Mouse (Mus musculus) adrenal gland, postnatal 36 days (tissue): Measurements from ENCODE around the gene Bcs1l. TPM values are rescaled to one million over a fixed set of nuclear protein-coding genes. Genes with fewer than 3 reads are reported as not detected.

Experiments used
- DNase-seq, 2 experiments: peaks; one replicate each; pipeline ENCODE4 v3.0.0; 2021; ENCODE audit warnings: mixed read lengths in 1 of 2
- long read RNA-seq, 2 experiments: library from polyadenylated mRNA; stranded (forward); transcript quantifications; one replicate each; pipeline ENCODE4 v2.0.0; 2021; ENCODE audit warnings: borderline sequencing depth in 2 of 2
- total RNA-seq, 2 experiments: library from RNA; stranded (reverse); gene quantifications; 2 replicates each; pipeline ENCODE4 v1.2.3; 2021

Gene Bcs1l
- 10 to 100 TPM; 29.2 to 29.3 TPM for total RNA-seq
- long read RNA-seq, experiment 1, transcript Bcs1l-203 (8 exons, 1,488 nt), result major isoform, 17 of 34 reads
- long read RNA-seq, experiment 1, partial matches to known transcripts, result 10 of 34 reads
- long read RNA-seq, experiment 1, other reads (novel, unspliced or antisense), result 3 of 34 reads
- long read RNA-seq, experiment 2, transcript Bcs1l-203 (8 exons, 1,488 nt), result major isoform, 9 of 17 reads
- long read RNA-seq, experiment 2, partial matches to known transcripts, result 2 of 17 reads
- long read RNA-seq, experiment 2, other reads (novel, unspliced or antisense), result 3 of 17 reads

DNA sequence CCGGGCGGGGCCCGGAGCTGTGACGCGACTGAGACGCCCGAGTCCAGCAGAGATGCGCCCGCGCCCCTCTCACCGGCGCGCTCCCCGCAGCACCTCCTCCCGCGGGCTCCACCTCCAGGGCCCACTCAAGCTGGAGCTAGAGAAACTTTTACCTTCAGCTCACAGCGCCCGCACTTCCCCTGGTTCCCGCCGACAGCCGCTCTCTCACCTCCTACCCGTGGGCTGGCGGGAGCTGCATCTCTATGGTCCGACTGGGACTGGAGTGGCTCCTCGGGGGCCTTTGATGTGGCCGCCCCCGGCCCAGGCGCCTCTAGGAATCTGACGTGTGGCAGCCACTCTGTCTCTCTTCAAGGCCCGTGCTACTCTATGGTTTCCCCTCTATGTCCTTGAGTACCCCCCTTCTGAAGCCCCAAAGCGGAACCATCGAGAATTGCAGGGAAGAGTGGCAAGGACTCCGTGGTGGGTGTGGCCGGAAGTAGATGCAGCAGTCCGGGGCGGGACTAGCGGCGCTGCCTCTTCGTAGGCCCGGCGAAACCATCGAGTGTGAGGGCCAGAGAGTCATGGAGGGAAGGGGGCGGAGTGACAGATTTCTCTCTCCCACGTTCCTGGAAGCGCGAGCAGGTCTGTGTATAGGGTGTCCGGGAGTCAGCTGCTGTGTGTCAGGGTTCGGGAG is at the start of gene Bcs1l, which contains the start of gene Zfp142:
Bcs1l (plus strand) TSS at position 517 of the 673 bp plus-strand sequence.
Zfp142 (minus strand) TSS at position 474 of the 673 bp plus-strand sequence.
- DNase-seq, result peak; percentile 99

DNA sequence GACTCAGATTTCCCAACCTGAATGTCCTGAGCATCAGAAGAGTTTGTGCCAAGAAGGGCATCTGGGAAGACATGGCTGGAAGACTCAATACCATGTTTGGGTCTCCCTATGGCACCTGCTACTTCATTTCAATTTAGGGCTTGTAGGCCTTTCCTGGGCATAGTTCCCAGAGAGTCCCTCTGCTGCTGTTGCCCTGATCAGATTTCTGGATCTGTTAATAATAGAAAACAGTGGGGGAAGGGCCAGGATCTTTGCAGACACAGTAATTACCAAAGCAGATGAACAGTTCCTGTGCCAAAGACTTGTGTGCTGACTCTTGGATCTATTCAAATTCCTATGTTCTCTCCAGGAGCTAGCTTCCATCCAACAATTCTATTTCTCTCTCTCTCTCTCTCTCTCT is 49.4 kb upstream of the Bcs1l start:
- DNase-seq, result no peak

DNA sequence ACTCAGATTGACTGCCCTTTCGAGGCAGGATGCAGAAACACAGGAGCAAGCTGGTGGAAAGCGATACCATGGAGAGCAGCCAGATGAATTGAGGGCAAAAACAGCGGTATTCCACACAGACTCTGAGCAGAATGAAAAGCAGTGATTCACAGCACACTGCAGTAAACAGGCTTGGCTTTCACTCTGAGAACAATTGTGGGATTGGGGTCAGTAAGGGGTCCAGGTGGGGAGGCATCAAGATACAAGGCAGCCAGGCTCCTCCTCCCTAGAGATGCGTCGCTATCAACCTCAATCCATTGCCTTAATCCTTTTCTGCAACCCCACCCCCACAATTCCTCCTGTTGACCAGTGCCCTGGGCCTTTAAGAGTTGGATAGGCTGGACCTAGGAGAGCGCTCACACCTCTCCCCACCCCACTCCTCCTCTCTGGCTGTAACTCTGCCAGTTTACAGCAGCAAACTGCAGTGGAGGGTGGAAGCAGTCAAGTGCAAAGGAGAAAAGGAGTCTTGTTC is 45.6 kb upstream of the Bcs1l start, which contains the start of gene Plcd4:
Plcd4 (plus strand) TSS at position 438 of the 511 bp plus-strand sequence.
- DNase-seq, result peak; percentile 14 to 29

DNA sequence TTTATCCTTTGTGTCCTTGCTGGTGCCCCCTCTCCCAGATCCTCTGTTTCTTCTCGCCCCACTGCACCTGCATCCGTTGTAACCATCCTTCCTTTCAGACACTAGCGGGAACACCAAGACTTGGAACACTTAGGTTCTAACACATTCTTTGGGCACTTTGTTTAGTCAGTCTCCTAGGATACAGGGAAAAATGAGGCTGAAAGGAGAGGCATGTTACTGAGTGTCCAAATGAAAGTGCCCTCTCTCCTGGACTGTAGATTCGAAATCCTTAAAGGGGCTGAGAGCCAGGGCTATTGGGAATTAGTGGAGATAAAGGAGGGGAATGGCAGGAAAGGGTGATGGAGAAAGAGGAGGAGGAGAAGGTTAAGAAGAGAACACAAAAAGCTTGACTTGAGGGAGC is 43.9 kb upstream of the Bcs1l start, which contains the start of gene Usp37:
Usp37 (minus strand) TSS at position 101 of the 400 bp plus-strand sequence.
- no peak for DNase-seq

DNA sequence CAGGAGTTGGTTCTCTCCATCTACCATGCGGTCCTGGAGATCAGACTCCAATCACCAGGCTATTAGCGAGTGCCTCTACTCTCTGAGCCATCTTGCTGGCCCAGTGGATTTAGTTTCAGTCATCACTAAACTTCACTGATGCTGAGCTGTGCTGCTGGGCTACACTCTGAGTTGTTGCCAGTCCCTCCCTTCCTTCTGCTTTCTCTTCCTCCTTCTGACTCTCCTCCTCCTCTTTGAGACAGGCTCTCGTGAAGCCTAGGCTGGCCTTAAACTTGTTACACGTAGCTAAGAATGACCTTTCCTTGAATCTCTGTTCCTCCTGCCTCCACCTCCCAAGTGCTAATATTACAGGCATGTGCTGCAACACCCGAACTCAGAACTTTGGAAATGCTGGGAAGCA is 29.0 kb upstream of the Bcs1l start:
- DNase-seq, result no peak

DNA sequence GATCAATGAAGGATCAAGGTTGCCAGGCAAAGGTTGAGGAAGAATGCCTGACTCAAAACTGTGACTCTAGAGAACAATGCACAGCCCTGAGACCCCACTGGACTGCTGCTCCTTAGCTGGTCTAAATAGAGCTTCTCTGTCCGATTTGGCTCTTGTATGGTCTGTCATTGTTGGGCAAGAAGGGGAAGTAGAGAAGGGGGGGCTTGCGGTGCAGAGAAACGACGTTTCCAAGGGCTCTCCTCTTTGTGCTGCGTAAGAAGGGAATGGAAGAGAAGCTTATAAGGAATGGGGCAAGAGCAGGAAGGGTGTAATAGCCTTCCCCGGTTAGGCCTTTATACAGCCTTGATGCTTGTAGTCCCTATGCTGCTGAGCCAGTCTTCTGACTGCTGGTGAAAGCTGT is 22.3 kb upstream of the Bcs1l start:
- no peak for DNase-seq

DNA sequence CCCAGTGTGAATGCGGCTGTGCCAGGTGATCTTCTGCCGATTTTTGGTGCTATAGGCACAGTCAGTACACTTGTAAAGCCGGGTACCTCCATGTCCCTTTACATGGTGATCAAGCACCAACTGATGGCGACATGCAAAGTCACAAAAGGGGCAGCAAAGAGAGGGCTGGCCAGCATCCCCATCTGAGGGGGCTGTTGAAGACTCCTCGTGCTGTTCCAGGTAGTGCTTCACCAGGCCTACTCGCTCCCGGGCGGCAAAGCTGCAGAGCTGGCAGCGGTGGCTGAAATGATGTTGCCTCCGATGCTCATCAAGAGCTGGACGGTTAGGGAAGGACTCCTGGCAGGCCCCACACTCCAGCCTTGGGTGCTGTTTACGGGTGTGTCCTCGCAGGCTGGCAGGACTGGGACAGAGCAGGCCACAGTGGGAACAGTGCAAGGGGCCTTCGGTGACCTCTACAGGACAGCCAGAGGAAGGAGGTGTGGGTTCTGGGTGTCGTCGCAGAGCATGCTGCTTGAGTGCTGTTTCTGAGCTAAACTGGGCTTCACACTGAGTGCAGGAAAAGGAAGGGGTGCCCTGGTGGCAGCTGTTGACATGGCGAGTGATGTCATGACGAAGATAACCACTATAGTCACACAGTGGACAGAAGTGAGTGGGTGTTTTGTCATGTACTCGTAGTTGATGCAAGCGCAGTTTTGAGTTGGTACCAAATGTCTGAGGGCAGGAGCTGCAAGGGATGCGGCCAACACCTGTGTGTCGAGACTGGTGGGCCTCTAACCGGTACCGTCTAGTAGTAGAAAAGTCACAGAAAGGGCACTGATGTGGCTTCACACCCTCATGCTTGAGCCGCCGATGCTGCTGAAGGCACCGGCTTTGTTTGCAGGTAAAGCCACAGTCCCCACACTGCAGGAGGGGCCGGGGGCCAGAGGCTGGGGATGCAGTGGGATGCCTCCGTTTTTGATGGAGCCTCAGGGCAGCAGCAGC is 18.1 kb upstream of the Bcs1l start:
- no peak for DNase-seq

DNA sequence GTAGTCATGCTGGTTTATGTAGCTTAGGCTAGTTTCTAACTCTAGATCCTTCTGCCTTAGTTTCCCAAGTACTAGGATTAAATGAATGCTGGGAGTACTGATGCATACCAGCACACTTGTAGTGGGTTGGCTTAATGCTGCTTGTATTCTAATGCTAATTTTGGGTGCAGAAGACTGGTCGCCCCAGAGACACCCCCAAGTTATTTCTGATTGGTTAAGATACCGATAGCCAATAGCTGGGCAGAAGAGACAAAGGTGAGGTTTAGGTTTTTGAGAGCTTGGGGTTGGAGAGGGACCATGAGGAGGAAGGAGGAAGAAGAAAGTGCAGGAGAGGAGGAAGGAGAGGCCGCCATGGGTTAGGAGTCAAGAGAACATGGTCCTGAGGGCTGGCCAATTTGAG is 5.5 kb upstream of the Bcs1l start:
- DNase-seq, result no peak

DNA sequence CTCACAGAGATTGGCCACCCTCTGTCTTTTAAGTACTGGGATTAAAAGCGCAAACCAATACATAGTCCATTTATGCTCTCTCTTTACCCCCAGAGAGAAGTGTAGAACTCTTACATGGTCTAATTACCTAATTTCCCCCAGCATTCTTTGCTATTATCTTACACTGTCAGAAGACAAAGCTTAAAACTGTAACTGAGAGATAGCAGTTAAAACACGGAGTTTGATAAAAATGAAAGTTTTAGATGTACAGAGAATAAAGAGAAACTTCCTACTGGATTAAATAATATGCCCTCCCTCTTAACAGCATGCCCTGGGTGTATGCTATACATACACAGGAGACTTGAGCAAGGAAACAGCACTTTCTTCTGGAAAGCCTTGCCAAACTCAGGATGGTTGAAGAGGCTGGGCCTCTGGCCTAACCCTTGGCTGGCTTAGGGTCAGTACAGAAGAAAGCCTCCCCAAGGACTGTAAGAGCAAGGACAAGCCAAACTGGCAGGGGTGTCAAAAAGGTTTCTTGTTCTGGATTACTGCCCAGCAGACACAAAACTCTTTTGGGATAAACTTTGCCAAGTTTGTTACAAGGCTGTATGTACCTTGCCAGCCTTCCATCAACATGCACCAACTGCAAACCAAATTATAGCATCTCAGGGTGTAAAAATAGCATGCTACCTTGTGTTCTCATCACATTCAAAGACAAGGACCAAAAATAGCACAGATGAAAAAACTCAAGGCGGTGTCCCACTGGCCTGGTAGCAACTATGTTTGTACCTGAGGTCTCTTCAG is 3.3 kb upstream of the Bcs1l start:
- DNase-seq, result no peak

DNA sequence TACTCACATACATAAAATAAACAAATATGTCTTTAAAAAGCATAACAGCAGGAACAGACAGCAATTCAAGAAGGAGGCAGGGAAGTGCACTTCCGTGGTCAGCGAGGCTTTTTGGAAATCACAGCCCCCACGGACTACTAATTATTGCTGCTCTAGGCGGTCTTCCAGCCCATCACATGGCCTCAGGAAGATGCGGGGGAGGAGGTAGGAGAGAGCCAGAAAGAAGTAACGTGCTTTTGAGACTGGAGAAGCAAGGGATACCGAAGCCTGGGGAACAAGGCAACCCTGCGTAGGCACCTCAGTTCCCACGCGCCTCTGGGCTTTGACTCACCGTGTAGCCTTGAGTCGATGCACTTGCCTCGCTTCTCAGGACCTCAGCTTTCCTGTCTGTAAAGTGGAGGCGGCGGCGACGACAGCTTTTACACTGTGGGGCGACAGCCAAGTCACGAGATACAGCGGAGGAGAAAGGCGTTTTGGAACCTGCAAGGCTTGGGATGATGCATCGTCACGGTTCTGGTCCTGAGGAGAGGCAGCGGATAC is 786 bp upstream of the Bcs1l start:
- no peak for DNase-seq

DNA sequence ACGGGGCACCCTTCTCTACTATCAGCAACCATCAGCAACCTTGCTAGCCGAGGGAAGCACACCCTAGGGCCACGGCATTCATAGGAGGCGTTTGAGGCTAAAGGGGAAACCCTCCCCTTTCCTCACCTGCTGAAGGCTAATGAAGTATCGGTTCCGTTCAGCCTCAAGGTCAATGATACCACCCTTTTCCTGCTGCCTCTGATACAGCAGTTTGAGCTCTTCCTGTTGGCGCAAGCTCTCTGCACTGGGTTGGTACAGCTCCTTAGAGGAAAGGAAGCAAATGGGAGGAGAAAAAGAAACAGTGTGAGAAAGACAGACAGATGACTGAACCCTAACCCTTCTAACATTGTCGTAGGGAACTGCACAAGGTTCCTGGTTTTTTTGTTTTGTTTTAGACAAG is 6.3 kb downstream of the Bcs1l start:
- DNase-seq, result no peak

DNA sequence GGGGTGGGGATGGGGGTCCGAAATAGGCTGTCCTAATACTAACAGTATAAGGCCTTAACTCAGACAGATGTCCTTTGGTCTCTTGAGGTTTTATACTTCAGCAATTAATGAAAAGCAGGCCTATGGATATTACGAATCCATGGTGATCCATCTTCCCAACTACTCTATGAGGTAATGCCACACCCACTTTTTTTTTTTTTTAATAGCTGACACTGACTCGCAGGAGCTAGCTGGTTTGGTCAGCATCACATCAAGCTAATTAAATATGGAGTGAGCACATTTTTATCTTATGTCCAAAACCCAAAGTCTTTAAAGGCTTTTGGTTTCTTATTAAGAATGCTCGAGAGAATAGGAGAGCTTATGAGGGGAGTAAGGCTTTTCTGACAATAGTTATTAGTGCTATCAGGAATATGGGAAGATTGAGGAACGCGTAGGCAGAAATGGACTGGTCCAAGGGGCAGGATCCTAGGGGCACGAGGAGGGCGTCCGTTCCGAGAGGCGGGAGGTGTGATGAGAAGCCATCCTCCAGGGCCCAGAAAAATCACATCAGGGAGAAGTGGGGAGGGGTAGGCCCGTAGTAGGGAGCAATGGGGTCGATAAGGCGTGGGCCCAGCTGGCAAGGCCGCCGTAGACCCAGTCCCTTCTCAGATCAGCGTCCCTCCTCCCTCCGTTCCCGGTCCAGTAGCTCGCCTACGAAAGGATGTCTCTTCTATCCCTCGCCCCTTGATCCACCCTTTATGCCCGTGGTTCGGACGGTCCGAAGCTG is 12.6 kb downstream of the Bcs1l start:
- no peak for DNase-seq

DNA sequence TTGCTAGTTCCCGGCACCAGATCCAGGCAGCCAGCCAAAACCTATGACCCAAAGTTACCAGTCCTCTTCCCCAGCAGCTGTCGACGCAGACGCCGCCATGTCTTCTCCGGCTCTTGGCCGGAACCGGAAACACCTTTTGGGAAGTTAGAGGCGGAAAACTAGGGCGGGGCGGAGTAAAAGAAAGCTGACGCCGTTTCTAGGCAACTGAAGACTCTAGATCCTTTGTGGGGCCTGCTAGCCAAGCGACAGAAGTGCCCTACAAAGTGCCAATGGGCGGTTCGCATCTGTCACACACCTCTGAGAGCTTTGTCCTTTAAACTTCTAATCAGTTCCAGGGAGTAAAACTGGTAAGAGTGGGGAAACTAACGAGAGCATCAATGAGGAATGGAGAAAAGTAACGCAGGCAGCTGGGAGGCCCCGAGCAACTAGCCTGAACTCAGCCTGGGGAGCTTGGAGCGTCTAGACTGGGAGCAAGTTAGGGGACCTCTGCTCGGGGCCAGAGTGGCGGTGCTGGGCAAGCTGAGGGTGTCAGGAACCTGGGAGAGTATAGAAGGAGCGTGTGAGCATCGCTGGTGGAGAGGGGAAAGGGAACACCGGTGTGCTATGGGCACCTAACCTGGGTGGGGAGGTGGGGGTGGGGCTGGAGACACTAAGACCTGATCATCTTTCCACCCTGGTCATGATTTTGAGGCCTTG is 13.3 kb downstream of the Bcs1l start, which contains the start of the genes Rnf25 and Stk36:
Rnf25 (minus strand) TSS at position 131 of the 696 bp plus-strand sequence.
Stk36 (plus strand) TSS at position 179 of the 696 bp plus-strand sequence.
- peak; percentile 89 for DNase-seq

DNA sequence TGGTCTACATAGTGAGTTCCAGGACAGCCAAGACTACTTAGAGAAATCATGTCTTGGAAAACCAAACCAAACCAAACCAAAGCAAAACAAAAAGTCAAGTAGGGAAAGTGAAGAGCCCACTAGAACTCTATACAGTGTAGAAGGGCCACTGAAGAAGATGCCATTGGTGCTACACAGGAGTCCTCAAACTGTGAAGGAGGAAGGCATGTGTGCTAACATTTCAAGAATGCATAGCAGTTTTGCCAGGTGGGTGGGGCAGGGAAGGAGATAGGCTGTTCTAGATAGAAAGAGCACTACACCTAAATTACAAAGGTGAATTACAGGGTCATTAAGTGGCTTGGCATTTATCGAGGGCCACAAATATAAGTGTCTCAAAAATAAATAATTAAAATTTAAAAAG is 36.1 kb downstream of the Bcs1l start:
- DNase-seq, result no peak

DNA sequence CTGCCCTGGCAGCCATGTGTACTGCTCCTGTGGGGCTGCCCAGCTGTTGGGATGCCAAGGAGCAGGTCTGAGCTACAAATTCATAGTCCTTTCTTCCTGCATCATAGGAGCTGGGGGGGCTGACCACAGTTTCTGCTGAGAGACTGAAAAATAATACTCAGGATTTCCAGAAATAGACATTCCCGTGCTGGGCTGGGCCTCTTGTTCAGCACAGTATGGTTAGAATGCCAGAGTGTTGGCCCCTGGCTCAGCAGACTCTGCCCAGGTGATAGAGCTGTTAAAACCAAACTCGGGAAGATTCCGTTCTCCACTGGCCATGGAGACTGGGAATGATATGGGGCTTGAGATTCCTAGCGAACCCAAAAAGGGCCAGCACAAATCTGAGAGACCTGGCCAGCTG is 38.0 kb downstream of the Bcs1l start:
- DNase-seq, result no peak

DNA sequence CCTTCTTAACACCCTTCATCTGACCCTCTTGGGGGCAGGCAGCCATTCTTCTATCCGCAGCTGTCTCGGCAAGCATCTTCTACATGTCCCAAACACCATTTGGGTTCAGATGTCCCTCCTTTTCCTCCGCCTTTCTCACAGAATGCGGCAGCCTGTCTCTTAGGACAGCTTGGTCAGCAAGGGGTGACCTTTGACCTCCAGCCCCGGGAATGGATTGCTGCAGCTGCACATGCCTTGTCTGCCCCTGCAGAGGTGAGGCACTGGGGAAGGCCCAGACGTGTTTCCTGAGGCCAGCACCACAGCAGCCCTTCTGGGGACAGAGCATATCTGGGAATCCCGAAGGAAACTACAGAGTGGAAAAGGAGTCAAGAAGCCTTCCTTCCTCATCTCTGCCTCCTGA is 39.9 kb downstream of the Bcs1l start:
- no peak for DNase-seq

DNA sequence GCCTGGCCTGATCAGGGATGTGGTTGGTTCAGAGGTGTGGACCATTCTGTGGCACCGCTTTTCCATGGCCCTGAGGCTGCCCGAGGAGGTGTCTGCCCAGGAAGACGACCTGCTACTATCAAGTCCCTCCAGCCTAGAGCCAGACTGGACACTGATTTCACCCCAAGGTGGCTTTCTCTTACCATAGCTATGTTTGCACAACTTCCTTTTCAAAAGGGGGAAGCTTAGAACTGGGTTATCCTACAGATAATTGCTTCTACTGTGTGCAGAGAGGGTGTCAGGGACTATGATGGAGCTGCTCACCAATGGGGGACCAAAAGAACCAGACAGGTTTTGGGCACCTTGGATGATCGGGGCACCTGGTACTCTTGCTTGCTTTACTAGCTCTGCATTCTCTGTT is 44.6 kb downstream of the Bcs1l start:
- no peak for DNase-seq
